Mouse (Mus musculus) small intestine, adult 2 months (tissue): ENCODE measurements at regions not wholly inside any gene's neighbourhood (a gene's known extent, or its start where the extent isn't known, plus 50 kb on each side); places are given as distances from the start of the nearest gene placed in this dataset.
"Not testable (repeated sequence)": the region's sequence is repeated elsewhere in the genome, so short reads cannot be mapped to it uniquely, and the experiment has no call there.

ENCODE experiments used
- CTCF ChIP-seq: fragments of 200-500 bp; IDR thresholded peaks from 2 replicates; pipeline ENCODE4 v1.5.1; 2012; ENCODE audit warnings: low read depth, mild to moderate bottlenecking, control low read depth, inconsistent platforms, low read length, moderate library complexity, mixed read lengths; ENCODE audit not compliant: insufficient replicate concordance, insufficient read length; ENCODE audit errors: extremely low read depth
- POLR2A ChIP-seq: fragments of 200-500 bp; IDR thresholded peaks from 2 replicates; pipeline ENCODE4 v1.6.1; 2012; ENCODE audit warnings: low read depth, mild to moderate bottlenecking, control low read depth, inconsistent platforms, low read length, moderate library complexity

- TF ChIP-seq CTCF, POLR2A: not testable (repeated sequence)
Measured at GRCm38 (mm10) chr1:184162526-184162925, 128.4 kb upstream of the 1700056E22Rik start.
